Mouse (Mus musculus): ENCODE measurements at regions not wholly inside any gene's neighbourhood (a gene's known extent, or its start where the extent isn't known, plus 50 kb on each side); places are given as distances from the start of the nearest gene placed in this dataset.
"Not testable (repeated sequence)": the region's sequence is repeated elsewhere in the genome, so short reads cannot be mapped to it uniquely, and the experiment has no call there.

DNA sequence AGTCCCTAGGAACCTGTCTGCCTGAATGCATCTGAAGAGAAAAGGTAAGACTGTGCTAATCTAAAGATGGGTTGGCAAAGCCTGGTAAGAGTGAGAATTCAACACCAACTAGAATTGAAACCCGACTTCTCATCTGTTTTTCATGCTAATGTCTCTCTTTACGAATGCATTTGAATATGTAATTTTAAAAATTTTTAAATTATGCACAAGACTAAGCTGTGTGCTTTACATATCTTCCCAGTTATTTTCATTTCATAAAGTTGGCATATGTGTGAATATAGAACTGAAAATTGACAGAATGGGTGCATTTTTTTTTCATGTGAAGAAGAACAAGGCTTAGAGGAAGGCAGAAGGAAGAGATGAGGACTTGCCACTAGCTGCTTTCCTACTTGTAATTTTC, 267.2 kb upstream of the Ube2e3 start:
- no peak for DNase-seq (ENCODE audit: low spot score in 2 of 2)

DNA sequence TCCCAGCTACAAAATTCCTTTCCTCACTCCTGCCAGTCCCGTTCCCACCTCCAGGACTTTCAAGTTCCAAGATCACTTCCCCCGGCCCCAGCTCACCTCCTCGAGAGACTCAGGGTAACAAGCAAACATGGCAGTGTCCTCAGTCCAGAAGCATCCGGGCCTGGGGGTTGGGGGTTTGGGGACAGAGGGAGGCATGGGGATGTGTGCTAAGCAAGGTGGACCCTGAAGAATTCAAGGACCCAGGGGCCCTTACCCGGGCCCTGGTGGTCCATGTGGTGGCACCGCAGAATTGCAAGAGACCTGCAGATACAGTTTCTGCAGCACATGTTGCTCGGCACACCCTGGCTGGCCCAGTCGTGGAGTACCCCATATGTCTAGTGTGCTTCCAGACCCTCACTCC, 269.9 kb upstream of the Ube2e3 start:
- no peak for DNase-seq (ENCODE audit: low spot score in 2 of 2)

DNA sequence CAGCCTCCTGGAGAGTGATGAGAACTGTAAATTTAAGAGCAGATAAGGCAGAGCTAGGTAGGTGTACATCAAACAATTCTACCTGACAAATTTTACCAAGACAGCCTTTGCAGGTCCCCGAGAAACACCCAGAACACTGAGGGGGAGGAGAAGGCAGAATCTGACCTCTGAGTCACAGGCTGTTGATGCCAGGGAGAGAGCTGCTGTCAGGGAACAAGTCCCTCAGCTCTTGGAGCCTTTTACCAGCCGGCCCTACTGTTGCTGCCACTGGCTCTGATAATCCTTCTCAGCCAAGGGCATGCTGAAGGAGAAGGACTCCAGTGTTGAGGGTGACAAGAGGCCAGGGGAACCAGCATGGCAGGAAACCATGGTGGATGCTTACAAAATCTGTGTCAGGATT, 271.7 kb upstream of the Ube2e3 start:
- DNase-seq (ENCODE audit: low spot score in 2 of 2) = no peak

- no peak for DNase-seq (ENCODE audit: low spot score in 2 of 2)
Measured at GRCm38 (mm10) chr2:78580013-78580412, 287.9 kb upstream of the Ube2e3 start.

- DNase-seq (ENCODE audit: low spot score in 2 of 2) = no peak
Measured at GRCm38 (mm10) chr2:78572492-78572891, 295.4 kb upstream of the Ube2e3 start.

DNA sequence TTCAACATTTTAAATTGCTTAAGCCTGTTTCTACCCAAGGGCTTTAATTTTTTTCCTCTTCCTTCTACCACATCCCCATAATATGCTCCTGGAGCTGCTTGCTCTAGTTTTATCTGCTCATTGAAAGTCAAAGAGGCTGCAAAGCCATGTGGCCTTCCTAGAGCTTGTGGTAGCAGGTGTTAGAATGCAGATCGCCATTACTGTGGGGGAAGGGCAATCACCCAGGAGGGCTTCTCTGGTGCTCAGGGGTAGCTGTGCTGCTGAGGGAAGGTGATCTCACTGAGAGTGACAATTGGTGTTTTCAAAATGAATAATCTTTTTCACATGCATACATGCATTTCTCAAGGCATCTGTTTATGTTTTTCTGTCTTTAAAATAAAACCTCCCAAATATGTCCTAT, 309.8 kb upstream of the Ube2e3 start:
- no peak for DNase-seq (ENCODE audit: low spot score in 2 of 2)

DNA sequence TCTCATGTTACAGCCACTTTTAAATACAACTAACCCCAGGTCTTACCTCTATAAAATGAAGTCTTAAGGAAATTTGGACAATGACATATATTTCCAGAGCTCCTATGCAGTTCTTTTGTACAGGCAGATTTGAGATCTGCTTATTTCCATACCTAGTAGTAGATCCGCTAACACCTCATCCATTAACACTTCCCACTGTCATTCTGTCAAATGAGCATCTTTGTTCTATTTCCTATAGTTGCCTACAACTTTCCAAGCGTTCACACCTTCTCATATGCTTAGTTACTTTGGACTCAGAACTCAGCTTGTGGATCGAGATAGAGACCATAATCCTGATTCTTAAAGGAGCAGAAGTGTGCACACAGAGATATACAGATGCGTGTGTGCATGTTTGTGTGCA, 316.8 kb upstream of the Ube2e3 start:
- DNase-seq (ENCODE audit: low spot score in 2 of 2) = no peak

- no peak for DNase-seq (ENCODE audit: low spot score in 2 of 2)
Measured at GRCm38 (mm10) chr2:78548683-78549467, 319.0 kb upstream of the Ube2e3 start.

GRCm38 (mm10) chr2:78547286-78547685, 320.6 kb upstream of the Ube2e3 start:
- no peak for DNase-seq (ENCODE audit: low spot score in 2 of 2)

DNA sequence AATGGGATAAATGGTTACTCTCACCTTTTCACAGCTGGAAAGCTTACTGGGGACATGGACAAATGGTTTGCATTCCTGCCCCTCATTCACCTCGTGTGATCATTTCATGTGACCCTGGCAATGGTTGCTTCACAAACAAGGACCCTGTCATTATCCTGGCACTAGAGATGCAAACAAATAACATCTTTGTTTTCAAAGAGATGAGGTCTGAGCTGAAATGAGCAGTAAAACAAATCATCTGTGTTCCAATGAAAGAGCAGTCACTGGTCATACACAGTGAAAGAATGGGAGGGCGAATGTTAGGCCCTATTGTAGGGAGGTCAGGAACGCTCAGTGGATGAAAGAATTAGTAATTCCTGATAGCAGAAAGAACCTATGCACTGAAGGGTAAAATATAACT, 327.5 kb upstream of the Ube2e3 start:
- no peak for DNase-seq (ENCODE audit: low spot score in 2 of 2)

DNA sequence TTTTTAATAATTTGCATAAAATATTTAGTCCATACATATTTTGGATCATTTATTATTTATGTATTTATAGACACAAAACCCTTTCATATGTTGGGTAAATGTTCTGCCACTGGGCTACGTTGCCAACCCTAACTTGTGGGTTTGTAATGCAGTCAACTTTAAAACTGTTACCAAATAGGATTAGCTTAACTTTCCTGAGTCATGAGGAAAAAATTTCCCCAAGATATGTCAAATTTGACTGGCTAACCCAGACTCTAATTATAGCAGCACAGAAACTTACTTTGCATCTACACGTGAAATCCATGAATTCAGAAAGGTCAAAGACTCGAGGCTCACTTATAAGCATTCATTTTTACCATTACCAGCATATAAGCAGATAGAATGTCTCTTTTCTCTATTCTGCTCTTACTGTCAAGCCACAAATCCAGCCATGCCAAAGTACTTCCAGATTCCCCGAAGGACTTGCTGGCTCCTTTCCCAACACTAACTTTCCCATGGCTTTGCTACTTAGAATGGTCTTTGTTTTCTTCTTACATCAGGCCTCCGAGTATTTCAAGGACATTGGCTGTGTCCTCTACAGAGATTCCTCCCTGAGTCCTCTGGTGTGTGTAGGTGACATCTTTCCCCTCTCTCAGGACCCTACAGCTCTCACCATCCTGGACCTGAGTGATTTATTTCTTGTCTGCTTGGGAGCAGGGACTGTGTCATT, 328.2 kb upstream of the Ube2e3 start:
- no peak for DNase-seq (ENCODE audit: low spot score in 2 of 2)

GRCm38 (mm10) chr2:78537574-78537973, 330.4 kb upstream of the Ube2e3 start:
- DNase-seq (ENCODE audit: low spot score in 2 of 2) = no peak

GRCm38 (mm10) chr2:78533881-78534280, 334.0 kb upstream of the Ube2e3 start:
- DNase-seq (ENCODE audit: low spot score in 2 of 2) = not testable (repeated sequence)

- DNase-seq (ENCODE audit: low spot score in 2 of 2) = no peak
Measured at GRCm38 (mm10) chr2:78530535-78530934, 337.4 kb upstream of the Ube2e3 start.

- no peak for DNase-seq (ENCODE audit: low spot score in 2 of 2)
Measured at GRCm38 (mm10) chr2:78520258-78521023, 347.5 kb upstream of the Ube2e3 start.

- DNase-seq (ENCODE audit: low spot score in 2 of 2) = no peak
Measured at GRCm38 (mm10) chr2:78493115-78493514, 374.8 kb upstream of the Ube2e3 start.

DNA sequence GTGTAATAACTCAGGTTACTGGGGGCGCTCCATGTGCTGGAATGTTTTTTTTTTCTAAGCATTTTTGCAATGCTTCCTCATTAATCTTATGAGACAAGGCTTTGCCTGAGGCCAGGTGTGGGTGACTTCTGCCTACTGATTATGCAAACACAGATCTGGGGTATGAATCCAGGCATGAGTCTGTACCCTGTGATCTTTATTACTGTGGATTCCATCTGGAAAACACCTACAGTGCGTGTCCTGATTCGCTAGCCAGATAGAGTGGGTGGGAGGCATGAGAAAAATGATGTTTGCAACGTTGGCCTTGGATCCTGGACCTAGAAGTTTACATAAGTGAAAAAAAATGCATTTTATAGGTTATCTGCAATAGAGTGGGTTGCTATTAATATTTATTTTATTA, 387.9 kb upstream of the Ube2e3 start:
- DNase-seq (ENCODE audit: low spot score in 2 of 2) = no peak

DNA sequence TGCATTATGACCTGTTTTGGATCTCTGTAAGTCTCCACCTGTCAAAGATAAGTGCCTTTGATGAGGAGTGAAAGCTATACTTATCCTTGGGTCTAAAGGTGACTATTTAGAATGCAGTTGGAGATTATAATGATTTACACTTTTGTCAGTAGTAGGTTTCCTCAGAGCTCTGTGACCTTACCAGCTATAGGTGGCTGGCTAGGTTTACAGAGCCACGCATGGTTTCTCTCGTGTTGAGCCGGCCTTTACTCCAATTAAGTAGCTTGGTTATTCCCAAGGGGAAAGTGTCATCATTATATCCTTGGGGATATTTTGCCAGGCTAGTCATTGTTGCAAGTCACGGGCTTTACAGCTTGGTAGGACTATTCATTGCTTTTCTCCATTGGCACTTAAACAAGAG, 408.5 kb upstream of the Ube2e3 start:
- no peak for DNase-seq (ENCODE audit: low spot score in 2 of 2)

- no peak for DNase-seq (ENCODE audit: low spot score in 2 of 2)
Measured at GRCm38 (mm10) chr2:78453411-78453810, 414.5 kb upstream of the Ube2e3 start.

GRCm38 (mm10) chr2:78436816-78437215, 431.1 kb upstream of the Ube2e3 start:
- no peak for DNase-seq (ENCODE audit: low spot score in 2 of 2)

- no peak for DNase-seq (ENCODE audit: low spot score in 2 of 2)
Measured at GRCm38 (mm10) chr2:78435071-78435470, 432.9 kb upstream of the Ube2e3 start.

DNA sequence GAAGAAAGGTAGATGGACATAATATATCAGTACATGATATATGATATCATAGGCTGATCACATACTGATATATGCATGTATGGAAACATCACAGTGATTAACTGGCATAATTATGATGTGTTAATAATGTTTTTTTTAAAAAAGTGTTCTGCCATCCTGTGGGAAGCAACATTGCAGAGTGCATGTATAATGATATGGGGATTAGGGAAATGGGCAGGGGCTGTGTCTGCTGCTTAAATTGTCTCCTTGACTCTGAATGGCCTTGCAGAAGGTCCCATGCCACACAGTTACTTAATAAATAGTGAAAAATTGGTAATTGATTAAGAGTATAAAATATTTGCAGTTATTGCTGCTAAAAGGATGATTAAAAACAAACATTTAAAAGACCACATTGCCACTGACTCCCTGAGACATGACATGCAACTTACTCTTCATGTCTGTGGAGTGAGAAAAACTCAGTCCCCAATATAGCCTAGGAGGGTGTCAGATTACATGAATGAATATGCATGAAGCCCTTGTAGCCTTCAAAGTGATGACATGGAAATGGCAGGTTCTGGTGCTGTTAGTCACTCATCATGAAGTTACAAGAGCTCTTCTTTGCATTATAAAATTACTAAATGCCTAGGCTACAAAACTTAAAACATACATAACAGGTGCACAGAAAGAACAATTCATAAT, 440.1 kb upstream of the Ube2e3 start:
- DNase-seq (ENCODE audit: low spot score in 2 of 2) = no peak
